Mouse (Mus musculus): ENCODE results near the gene C1qtnf3. TPM values are rescaled to one million over a fixed set of nuclear protein-coding genes. Genes with fewer than 3 reads are reported as not detected.

C1qtnf3 gene
- total RNA-seq, 2 experiments from 2014 or later: not detected

GRCm38 (mm10) chr15:11014931-11015330 is 62.8 kb downstream of the C1qtnf3 start:
- no peak for TF ChIP-seq CTCF (conservative IDR thresholded peaks at IDR 0.05)
- Histone ChIP-seq H3K27ac (no peak overlapping the region), H3K4me3 (no peak overlapping the region)
- no peak for DNase-seq (ENCODE audit: low spot score in 2 of 2)

GRCm38 (mm10) chr15:11026801-11027561 is 74.8 kb downstream of the C1qtnf3 start:
- no peak for TF ChIP-seq CTCF (conservative IDR thresholded peaks at IDR 0.05)
- DNase-seq (ENCODE audit: low spot score in 2 of 2): no peak
- no peak overlapping the region for H3K27ac ChIP-seq
- H3K4me3 ChIP-seq: no peak overlapping the region

Other genes starting within 250 kb of the C1qtnf3 start
- gene Rai14, start 237.7 kb upstream of the C1qtnf3 start, total RNA-seq (2021): 1 to 10 TPM; 4.1 to 4.4 TPM
- 10 to 100 TPM; 11.1 to 12.0 TPM for gene Amacr, start 29.4 kb downstream of the C1qtnf3 start, total RNA-seq (2021)
- gene Slc45a2, start 48.4 kb downstream of the C1qtnf3 start, total RNA-seq (2021): not detected
- 1 to 10 TPM; 5.2 to 5.5 TPM for gene Rxfp3, start 85.7 kb downstream of the C1qtnf3 start, total RNA-seq (2021)
- gene Adamts12, start 112.5 kb downstream of the C1qtnf3 start, total RNA-seq (2021): 1 to 10 TPM in 1 of 2 experiments, under 1 TPM in 1; 0.39 to 1.3 TPM